Mouse (Mus musculus) hindbrain, embryonic 11.5 days (tissue): Measurements from ENCODE around the gene Sec31b. TPM values are rescaled to one million over a fixed set of nuclear protein-coding genes. Genes with fewer than 3 reads are reported as not detected.

ENCODE experiments used
- ATAC-seq: fragments of 200-750 bp; cut with Nextera tagmentation; 2 replicates; pipeline ENCODE4 v1.8.0; 2017; ENCODE audit warnings: mild to moderate bottlenecking, moderate TSS enrichment, moderate library complexity; ENCODE audit not compliant: low FRiP score
- DNase-seq: peaks from one replicate; pipeline ENCODE4 v3.0.0-alpha.2; 2015; ENCODE audit warnings: low spot score
- H3K27ac ChIP-seq: fragments of 300-500 bp; sonication (generic); 2 replicates; pipeline ENCODE4 v1.5.1; 2014; ENCODE audit warnings: mild to moderate bottlenecking, low read depth, low read length
- H3K27me3 ChIP-seq: fragments of 300-500 bp; sonication (generic); 2 replicates; pipeline ENCODE4 v1.6.1; 2014; ENCODE audit warnings: mild to moderate bottlenecking, low read length, moderate library complexity, mixed read lengths; ENCODE audit not compliant: control insufficient read depth, insufficient read depth
- H3K36me3 ChIP-seq: fragments of 300-500 bp; sonication (generic); 2 replicates; pipeline ENCODE4 v1.6.1; 2014; ENCODE audit warnings: mild to moderate bottlenecking, low read length, moderate library complexity, mixed read lengths; ENCODE audit not compliant: control insufficient read depth, insufficient read depth
- H3K4me1 ChIP-seq: fragments of 300-500 bp; sonication (generic); replicated peaks from 2 replicates; pipeline ENCODE4 v1.6.1; 2014; ENCODE audit warnings: low read length, mixed read lengths; ENCODE audit not compliant: control insufficient read depth, insufficient read depth
- H3K4me2 ChIP-seq: fragments of 300-500 bp; sonication (generic); replicated peaks from 2 replicates; pipeline ENCODE4 v1.6.1; 2014; ENCODE audit warnings: mild to moderate bottlenecking, low read depth, low read length
- H3K4me3 ChIP-seq: fragments of 300-500 bp; sonication (generic); 2 replicates; pipeline ENCODE4 v1.5.1; 2014; ENCODE audit warnings: low read depth, low read length
- H3K9ac ChIP-seq: fragments of 300-500 bp; sonication (generic); 2 replicates; pipeline ENCODE4 v1.6.1; 2014; ENCODE audit warnings: low read depth, low read length
- H3K9me3 ChIP-seq: fragments of 300-500 bp; sonication (generic); 2 replicates; pipeline ENCODE4 v1.6.1; 2016; ENCODE audit warnings: low read length; ENCODE audit not compliant: control insufficient read depth
- WGBS: fragments of 180-500 bp; shearing (Covaris S2); extraction: QIAGEN DNeasy Blood & Tissue Kit; methylation state at CpG from one replicate; pipeline ENCODE4 v1.1.7; 2014; 5-methylcytosine and 5-hydroxymethylcytosine counted together
- polyA plus RNA-seq: library from polyadenylated mRNA; unstranded; fragments of >200 nt; fragmentation: Nextera tagmentation; extraction: Ambion mirVana; gene quantifications from 2 replicates; pipeline ENCODE4 v1.2.1, GENCODE M21; 2014

Sec31b gene
- polyA plus RNA-seq, 1 experiment from 2014 or later: 0.22 TPM

- Histone ChIP-seq H3K4me1 (no peaks in the 10 kb centered on the region), H3K27me3 (no peaks in the 10 kb centered on the region), H3K4me2 (no peak within 1 kb of the TSS), H3K27ac (no peak within 1 kb of the TSS), H3K36me3 (peaks cover 2% of the 10 kb centered on the region; the same call in 1 of the 2 replicates), H3K9me3 (no peaks in the 10 kb centered on the region), H3K4me3 (no peak within 1 kb of the TSS), H3K9ac (no peak within 1 kb of the TSS)
- 91% methylated on average over 4 of the region's 4 CpGs for WGBS
- ATAC-seq: no peak
- no peak for DNase-seq
Observed at GRCm38 (mm10) chr19:44552731-44553130, 7.1 kb upstream of the Sec31b start, which contains the start of gene Gm20538. Gene Gm20538 (minus strand): TSS chr19:44552831.

- 3% methylated on average over 13 of the region's 13 CpGs for WGBS
- Histone ChIP-seq H3K4me3 (peak overlapping the region; percentile 46), H3K4me2 (peak overlapping the region; percentile 86), H3K9ac (no peak overlapping the region), H3K27ac (no peak overlapping the region), H3K9me3 (0 out of 2 replicates have a peak, but pooled peaks cover 2% of the 10 kb centered on the region), H3K27me3 (no peaks in the 10 kb centered on the region), H3K4me1 (no peaks in the 10 kb centered on the region; the same call in 1 of the 2 replicates), H3K36me3 (0 out of 2 replicates have a peak, but pooled peaks cover 2% of the 10 kb centered on the region)
- DNase-seq (peak; percentile 90), ATAC-seq (no peak)
Observed at GRCm38 (mm10) chr19:44544775-44545174, 889 bp downstream of the Sec31b start.

- Histone ChIP-seq H3K27ac (no peak overlapping the region), H3K4me2 (no peak overlapping the region), H3K4me3 (no peak overlapping the region), H3K9me3 (0 out of 2 replicates have a peak, but pooled peaks cover 2% of the 10 kb centered on the region), H3K9ac (no peak overlapping the region), H3K27me3 (no peaks in the 10 kb centered on the region), H3K4me1 (no peaks in the 10 kb centered on the region; the same call in 1 of the 2 replicates), H3K36me3 (0 out of 2 replicates have a peak, but pooled peaks cover 2% of the 10 kb centered on the region)
- DNase-seq (no peak), ATAC-seq (no peak)
- WGBS: 63% methylated on average over 10 of the region's 10 CpGs
Observed at GRCm38 (mm10) chr19:44544372-44544771, 1.3 kb downstream of the Sec31b start.

- 88% methylated on average over 8 of the region's 8 CpGs for WGBS
Observed at GRCm38 (mm10) chr19:44542694-44543178, 2.9 kb downstream of the Sec31b start.

GRCm38 (mm10) chr19:44537416-44537815 is 8.2 kb downstream of the Sec31b start:
- ATAC-seq: no peak
- Histone ChIP-seq H3K36me3 (no peaks in the 10 kb centered on the region), H3K4me3 (no peak overlapping the region), H3K4me1 (no peaks in the 10 kb centered on the region), H3K4me2 (no peak overlapping the region), H3K9ac (no peak overlapping the region), H3K9me3 (0 out of 2 replicates have a peak, but pooled peaks cover 2% of the 10 kb centered on the region), H3K27ac (no peak overlapping the region), H3K27me3 (no peaks in the 10 kb centered on the region)
- 85% methylated on average over 8 of the region's 8 CpGs for WGBS
- DNase-seq: no peak

More at GRCm38 (mm10) chr19:44542694-44543178, 2.9 kb downstream of the Sec31b start:
- H3K4me1 ChIP-seq: no peaks in the 10 kb centered on the region; the same call in 1 of the 2 replicates
- H3K27me3 ChIP-seq: no peaks in the 10 kb centered on the region
- H3K4me3 ChIP-seq: no peak overlapping the region
- 0 out of 2 replicates have a peak, but pooled peaks cover 2% of the 10 kb centered on the region for H3K9me3 ChIP-seq
- no peak for ATAC-seq
- H3K9ac ChIP-seq: no peak overlapping the region
- no peak overlapping the region for H3K4me2 ChIP-seq
- no peak for DNase-seq
- H3K27ac ChIP-seq: no peak overlapping the region
- no peaks in the 10 kb centered on the region for H3K36me3 ChIP-seq

GRCm38 (mm10) chr19:44535376-44535775 is 10.3 kb downstream of the Sec31b start:
- Histone ChIP-seq H3K27ac (no peak overlapping the region), H3K9ac (no peak overlapping the region), H3K4me2 (no peak overlapping the region), H3K36me3 (no peaks in the 10 kb centered on the region), H3K4me1 (no peaks in the 10 kb centered on the region), H3K27me3 (0 out of 2 replicates have a peak, but pooled peaks cover 2% of the 10 kb centered on the region), H3K9me3 (no peaks in the 10 kb centered on the region), H3K4me3 (no peak overlapping the region)
- ATAC-seq: no peak
- peak; percentile 25 for DNase-seq
- whole genome bisulfite sequencing: 35% methylated on average over 3 of the region's 3 CpGs

- Histone ChIP-seq H3K9me3 (no peaks in the 10 kb centered on the region), H3K4me3 (no peak overlapping the region), H3K27me3 (0 out of 2 replicates have a peak, but pooled peaks cover 2% of the 10 kb centered on the region), H3K27ac (no peak overlapping the region), H3K36me3 (no peaks in the 10 kb centered on the region), H3K4me1 (no peaks in the 10 kb centered on the region), H3K4me2 (no peak overlapping the region), H3K9ac (no peak overlapping the region)
- ATAC-seq (no peak), DNase-seq (no peak)
- 80% methylated on average over 6 of the region's 6 CpGs for WGBS
Observed at GRCm38 (mm10) chr19:44530018-44530417, 15.6 kb downstream of the Sec31b start.

- H3K9me3 ChIP-seq: no peaks in the 10 kb centered on the region
- DNase-seq (no peak), ATAC-seq (no peak)
- no peak overlapping the region for H3K27ac ChIP-seq
- H3K27me3 ChIP-seq: no peaks in the 10 kb centered on the region; the same call in 1 of the 2 replicates
- no peak overlapping the region for H3K4me3 ChIP-seq
- H3K4me2 ChIP-seq: no peak overlapping the region
- H3K36me3 ChIP-seq: no peaks in the 10 kb centered on the region
- H3K9ac ChIP-seq: no peak overlapping the region
- no peaks in the 10 kb centered on the region for H3K4me1 ChIP-seq
- 83% methylated on average over 9 of the region's 9 CpGs for WGBS
Observed at GRCm38 (mm10) chr19:44525551-44526205, 20.0 kb downstream of the Sec31b start.

- Histone ChIP-seq H3K4me1 (peaks cover 6% of the 10 kb centered on the region), H3K9ac (no peak overlapping the region), H3K27me3 (peaks cover 47% of the 10 kb centered on the region), H3K27ac (no peak overlapping the region), H3K36me3 (no peaks in the 10 kb centered on the region), H3K9me3 (no peaks in the 10 kb centered on the region), H3K4me2 (no peak overlapping the region), H3K4me3 (no peak overlapping the region)
- DNase-seq: peak; percentile 41
- WGBS: 17% methylated on average over 7 of the region's 7 CpGs
- no peak for ATAC-seq
Observed at GRCm38 (mm10) chr19:44519152-44519551, 26.5 kb downstream of the Sec31b start.
